Mouse (Mus musculus) CH12.LX (cell line): ENCODE measurements around the gene Dcaf4. TPM values are rescaled to one million over a fixed set of nuclear protein-coding genes. Genes with fewer than 3 reads are reported as not detected.

Experiments used
- DNase-seq: peaks from one replicate; pipeline ENCODE4 v3.0.0-alpha.2; 2013; ENCODE audit errors: extremely low read depth
- H3K27ac ChIP-seq: 2 replicates; pipeline ENCODE4 v1.5.1; 2012; ENCODE audit warnings: low read depth, mild to moderate bottlenecking, control low read depth, moderate library complexity; ENCODE audit not compliant: insufficient read depth
- H3K27me3 ChIP-seq: replicated peaks from 2 replicates; pipeline ENCODE3; 2012; ENCODE audit warnings: inconsistent platforms
- H3K36me3 ChIP-seq, 2 experiments: replicated peaks in 1 of 2; 2 replicates each; pipeline versions ENCODE3 to v1.6.1; 2012; ENCODE audit warnings: inconsistent platforms in 1 of 2, low read length in 1 of 2, mild to moderate bottlenecking in 1 of 2, mixed read lengths in 1 of 2, moderate library complexity in 1 of 2; ENCODE audit not compliant: control insufficient read depth in 1 of 2, insufficient read depth in 1 of 2
- H3K4me1 ChIP-seq, 2 experiments: 2 replicates each; pipeline ENCODE4 v1.6.1; 2012; ENCODE audit warnings: inconsistent platforms in 1 of 2, moderate library complexity in 1 of 2; ENCODE audit not compliant: insufficient read depth in 2 of 2, control insufficient read depth in 1 of 2
- H3K4me2 ChIP-seq: 2 replicates; pipeline ENCODE4 v1.6.1; 2012; ENCODE audit warnings: low read depth, mild to moderate bottlenecking, control low read depth; ENCODE audit not compliant: poor library complexity, insufficient read depth, severe bottlenecking
- H3K4me3 ChIP-seq, 3 experiments: fragments of 150-350 bp in 1 of 3; sonication (generic) in 1 of 3; replicated peaks in 1 of 3; 2 replicates each; pipeline versions ENCODE3 to v1.5.1; 2011 to 2012; ENCODE audit warnings: low read depth in 2 of 3, low read length in 2 of 3, mild to moderate bottlenecking in 2 of 3, moderate library complexity in 2 of 3, control low read depth in 1 of 3, improper control_type of control experiment in 1 of 3, inconsistent platforms in 1 of 3, mixed read lengths in 1 of 3; ENCODE audit not compliant: poor library complexity in 1 of 3
- H3K79me2 ChIP-seq: replicated peaks from 2 replicates; pipeline ENCODE4 v1.6.1; 2012; ENCODE audit warnings: mild to moderate bottlenecking, moderate library complexity; ENCODE audit not compliant: control insufficient read depth, poor library complexity, insufficient read depth, severe bottlenecking; ENCODE audit errors: extremely low read depth
- H3K9ac ChIP-seq: 2 replicates; pipeline ENCODE4 v1.6.1; 2012; ENCODE audit warnings: low read depth, mild to moderate bottlenecking, control low read depth, moderate library complexity; ENCODE audit not compliant: insufficient read depth
- H3K9me3 ChIP-seq: replicated peaks from 2 replicates; pipeline ENCODE3; 2012; ENCODE audit warnings: low read length, inconsistent platforms, mixed read lengths
- BHLHE40 ChIP-seq: IDR thresholded peaks from 2 replicates; pipeline ENCODE4 v1.6.1; 2011; ENCODE audit warnings: mild to moderate bottlenecking, low read depth, low read length, improper control_type of control experiment
- E2F4 ChIP-seq: IDR thresholded peaks from 2 replicates; pipeline ENCODE4 v1.6.1; 2011; ENCODE audit warnings: low read depth, low read length, improper control_type of control experiment; ENCODE audit not compliant: insufficient replicate concordance
- EP300 ChIP-seq: IDR thresholded peaks from 2 replicates; pipeline ENCODE4 v1.6.1; 2011; ENCODE audit warnings: low read length, improper control_type of control experiment
- GABPA ChIP-seq: IDR thresholded peaks from 2 replicates; pipeline ENCODE4 v1.6.1; 2012; ENCODE audit warnings: low read depth, low read length, improper control_type of control experiment, inconsistent platforms; ENCODE audit not compliant: insufficient replicate concordance
- IRF4 ChIP-seq: IDR thresholded peaks from 2 replicates; pipeline ENCODE4 v1.6.1; 2014; ENCODE audit warnings: low read depth, mild to moderate bottlenecking, inconsistent platforms, low read length, improper control_type of control experiment
- KAT2A ChIP-seq: IDR thresholded peaks from 2 replicates; pipeline ENCODE4 v1.6.1; 2012; ENCODE audit warnings: low read length, improper control_type of control experiment, inconsistent platforms; ENCODE audit not compliant: insufficient replicate concordance
- MAFK ChIP-seq: IDR thresholded peaks from 2 replicates; pipeline ENCODE4 v1.6.1; 2011; ENCODE audit warnings: low read length, improper control_type of control experiment; ENCODE audit not compliant: insufficient replicate concordance
- MAZ ChIP-seq: IDR thresholded peaks from 2 replicates; pipeline ENCODE4 v1.6.1; 2012; ENCODE audit warnings: low read depth, mild to moderate bottlenecking, inconsistent platforms, low read length, improper control_type of control experiment, moderate library complexity
- MEF2A ChIP-seq: IDR thresholded peaks from 2 replicates; pipeline ENCODE4 v1.6.1; 2014; ENCODE audit warnings: low read depth, mild to moderate bottlenecking, inconsistent platforms, low read length, improper control_type of control experiment, borderline replicate concordance
- MYC ChIP-seq: IDR thresholded peaks from 2 replicates; pipeline ENCODE4 v1.6.1; 2011; ENCODE audit warnings: low read depth, mild to moderate bottlenecking, improper control_type of control experiment, low read length
- NRF1 ChIP-seq: IDR thresholded peaks from 2 replicates; pipeline ENCODE4 v1.6.1; 2014; ENCODE audit warnings: low read depth, mild to moderate bottlenecking, inconsistent platforms, low read length, improper control_type of control experiment, moderate library complexity
- PAX5 ChIP-seq: IDR thresholded peaks from 2 replicates; pipeline ENCODE4 v1.6.1; 2012; ENCODE audit warnings: low read length, inconsistent platforms, mixed read lengths
- POLR2A ChIP-seq: IDR thresholded peaks from 2 replicates; pipeline ENCODE4 v1.6.1; 2011; ENCODE audit warnings: low read depth, mild to moderate bottlenecking, improper control_type of control experiment, low read length
- POLR2AphosphoS2 ChIP-seq: IDR thresholded peaks from 2 replicates; pipeline ENCODE4 v1.6.1; 2011; ENCODE audit warnings: low read depth, low read length, improper control_type of control experiment
- RAD21 ChIP-seq: IDR thresholded peaks from 2 replicates; pipeline ENCODE4 v1.6.1; 2011; ENCODE audit warnings: low read depth, mild to moderate bottlenecking, low read length, improper control_type of control experiment, moderate library complexity
- SIN3A ChIP-seq: IDR thresholded peaks from 2 replicates; pipeline ENCODE4 v1.6.1; 2012; ENCODE audit warnings: low read length, improper control_type of control experiment, inconsistent platforms
- TBP ChIP-seq: conservative IDR thresholded peaks from 2 replicates; pipeline ENCODE4 v1.6.1; 2011; ENCODE audit warnings: low read depth, low read length, improper control_type of control experiment
- TCF12 ChIP-seq: IDR thresholded peaks from 2 replicates; pipeline ENCODE4 v1.6.1; 2014; ENCODE audit warnings: low read depth, mild to moderate bottlenecking, inconsistent platforms, low read length, improper control_type of control experiment
- UBTF ChIP-seq: IDR thresholded peaks from 2 replicates; pipeline ENCODE4 v1.6.1; 2012; ENCODE audit warnings: low read depth, mild to moderate bottlenecking, inconsistent platforms, low read length, improper control_type of control experiment, moderate library complexity
- USF2 ChIP-seq: conservative IDR thresholded peaks from 2 replicates; pipeline ENCODE4 v1.6.1; 2011; ENCODE audit warnings: low read depth, low read length, improper control_type of control experiment
- ZC3H11A ChIP-seq: IDR thresholded peaks from 2 replicates; pipeline ENCODE4 v1.6.1; 2012; ENCODE audit warnings: low read depth, mild to moderate bottlenecking, inconsistent platforms, low read length, improper control_type of control experiment
- ZKSCAN1 ChIP-seq: IDR thresholded peaks from 2 replicates; pipeline ENCODE4 v1.6.1; 2012; ENCODE audit warnings: low read depth, inconsistent platforms, low read length, improper control_type of control experiment, borderline replicate concordance
- dilution Hi-C: fragments of 300-500 bp; cut with MboI; formaldehyde crosslinking; loops from 2 replicates; pipeline ENCODE4 v1.14.3; 2020; ENCODE audit warnings: low sequenced_read_pairs; ENCODE audit not compliant: extremely low pct_unique_long_range_greater_than_20kb, extremely low pct_ligation_motif_present
- in situ Hi-C: fragments of 300-500 bp; cut with MboI; formaldehyde crosslinking; loops from 3 replicates; pipeline ENCODE4 v1.14.3; 2019; ENCODE audit warnings: low sequenced_read_pairs, low pct_ligation_motif_present, low pct_unique_long_range_greater_than_20kb, mixed read lengths
- polyA plus RNA-seq: library from polyadenylated mRNA; unstranded; fragments of >175 nt; gene quantifications from 2 replicates; pipeline ENCODE4 v1.2.1, GENCODE M21; 2012; ENCODE audit warnings: low read depth; ENCODE audit not compliant: insufficient read length
- total RNA-seq, 2 experiments: library from RNA; depleted of rRNA; stranded (reverse); fragments of 300-350 nt in 1 of 2; fragments of >200 nt in 1 of 2; gene quantifications; 2 replicates each; pipeline ENCODE4 v1.2.3; 2012 to 2014

Dcaf4 gene
- total and polyA plus RNA-seq, 3 experiments: 17.3 to 23.6 (median 22.0) TPM

DNA sequence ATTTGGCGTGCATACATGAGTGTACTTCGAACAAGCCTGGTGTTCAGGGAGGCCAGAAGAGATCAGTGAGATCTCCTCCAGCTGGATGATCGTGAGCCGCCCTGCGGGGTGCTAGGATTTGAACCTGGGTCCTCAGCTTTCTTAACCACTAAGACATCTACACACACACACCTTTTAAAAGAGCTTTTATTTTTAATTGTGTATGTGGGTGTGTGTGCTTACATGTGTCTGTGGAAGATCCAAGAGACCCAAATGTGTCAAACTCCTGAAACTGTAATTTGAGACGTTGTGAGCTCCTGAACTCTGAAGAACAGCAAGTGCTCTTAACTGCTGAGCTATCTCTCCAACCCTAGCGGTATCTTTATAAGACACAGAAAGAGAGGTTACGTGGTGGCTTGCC is 817 bp downstream of the Dcaf4 start:
- Histone ChIP-seq H3K9ac (peak overlapping the region; percentile 49), H3K79me2 (0 out of 2 replicates have a peak, but pooled peaks cover 2% of the 10 kb centered on the region), H3K27me3 (no peaks in the 10 kb centered on the region), H3K4me1 (peaks cover 3 to 26% of the 10 kb centered on the region in 2 experiments; a peak in 3 of 4 replicates), H3K27ac (no peak overlapping the region)
- TF ChIP-seq TCF12: no peak
- TF ChIP-seq PAX5: no peak
- no peak for TF ChIP-seq POLR2AphosphoS2
- no peak for TF ChIP-seq UBTF
- no peak for TF ChIP-seq SIN3A
- no peak for TF ChIP-seq NRF1
- TF ChIP-seq USF2: no peak
- TF ChIP-seq, all 38 proteins: peak for 0
- no peak for DNase-seq
- peak overlapping the region; percentile 73 to 93 (median 78) for H3K4me3 ChIP-seq
- dilution Hi-C loops (no loop called here), in situ Hi-C loops (no loop called here)
- H3K9me3 ChIP-seq: no peaks in the 10 kb centered on the region
- H3K36me3 ChIP-seq: peaks cover 0 to 12% of the 10 kb centered on the region in 2 experiments
- H3K4me2 ChIP-seq: peak overlapping the region; percentile 85

DNA sequence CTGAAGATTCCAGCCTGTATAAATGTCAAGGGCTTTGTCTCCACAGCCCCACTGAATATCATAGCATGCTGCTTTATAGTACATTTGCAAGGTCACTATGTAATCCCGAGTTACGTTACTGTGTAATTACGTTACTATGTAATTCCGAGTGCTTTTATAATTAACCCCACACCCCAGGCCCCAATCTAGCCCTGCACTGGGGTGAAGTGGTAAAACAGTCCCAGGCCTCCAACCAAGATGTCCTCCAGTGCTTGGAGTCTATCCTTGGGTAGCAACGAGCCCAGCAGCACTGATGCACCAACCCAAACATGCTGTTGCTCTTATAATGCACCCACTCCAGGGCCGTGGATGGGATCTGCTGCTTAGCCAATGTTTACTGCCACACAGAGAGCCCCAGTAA is 2.8 kb downstream of the Dcaf4 start:
- TF ChIP-seq BHLHE40 (no peak), KAT2A (no peak), UBTF (no peak), MYC (no peak), ZKSCAN1 (no peak), EP300 (no peak), POLR2A (no peak), IRF4 (no peak), RAD21 (no peak), TBP (no peak), E2F4 (no peak), MEF2A (no peak), ZC3H11A (no peak), MAZ (no peak), MAFK (no peak), GABPA (no peak)
- Histone ChIP-seq H3K27me3 (no peaks in the 10 kb centered on the region), H3K27ac (no peak overlapping the region), H3K79me2 (0 out of 2 replicates have a peak, but pooled peaks cover 2% of the 10 kb centered on the region), H3K4me2 (no peak overlapping the region), H3K36me3 (peaks cover 2 to 24% of the 10 kb centered on the region in 2 experiments), H3K9ac (no peak overlapping the region), H3K4me1 (peaks cover 7 to 28% of the 10 kb centered on the region in 2 experiments; a peak in 3 of 4 replicates), H3K9me3 (no peaks in the 10 kb centered on the region), H3K4me3 (no peak overlapping the region)
- in situ Hi-C loops: no loop called here
- dilution Hi-C loops: no loop called here
- no peak for DNase-seq
